Mouse (Mus musculus) liver, embryonic 14.5 days (tissue): Measurements from ENCODE around the gene Pon2.

ENCODE experiments used
- CTCF ChIP-seq: IDR thresholded peaks from 2 replicates; pipeline ENCODE4 v1.5.1; 2016; ENCODE audit warnings: antibody characterized with exemption, low read depth, control low read depth
- EP300 ChIP-seq: IDR thresholded peaks from 2 replicates; pipeline ENCODE4 v1.6.1; 2016; ENCODE audit warnings: antibody characterized with exemption, low read depth

- TF ChIP-seq CTCF (no peak), EP300 (no peak)
Observed at GRCm38 (mm10) chr6:5245926-5246325, 52.3 kb downstream of the Pon2 start.
